Mouse (Mus musculus): Measurements from ENCODE around the gene Nek11. TPM values are rescaled to one million over a fixed set of nuclear protein-coding genes. Genes with fewer than 3 reads are reported as not detected.

Gene Nek11
- 0.15 TPM for polyA plus RNA-seq (2017; shearing (Covaris generic))

GRCm38 (mm10) chr9:105395218-105395627, at the start of gene Nek11, which contains the start of gene Aste1:
TSS of gene Nek11 (minus strand) at chr9:105395524.
TSS of gene Aste1 (plus strand) at chr9:105395392.

GRCm38 (mm10) chr9:105144992-105145391, 250.3 kb downstream of the Nek11 start, which contains the start of gene 1700080E11Rik:
TSS of gene 1700080E11Rik (minus strand) at chr9:105145092.

DNA sequence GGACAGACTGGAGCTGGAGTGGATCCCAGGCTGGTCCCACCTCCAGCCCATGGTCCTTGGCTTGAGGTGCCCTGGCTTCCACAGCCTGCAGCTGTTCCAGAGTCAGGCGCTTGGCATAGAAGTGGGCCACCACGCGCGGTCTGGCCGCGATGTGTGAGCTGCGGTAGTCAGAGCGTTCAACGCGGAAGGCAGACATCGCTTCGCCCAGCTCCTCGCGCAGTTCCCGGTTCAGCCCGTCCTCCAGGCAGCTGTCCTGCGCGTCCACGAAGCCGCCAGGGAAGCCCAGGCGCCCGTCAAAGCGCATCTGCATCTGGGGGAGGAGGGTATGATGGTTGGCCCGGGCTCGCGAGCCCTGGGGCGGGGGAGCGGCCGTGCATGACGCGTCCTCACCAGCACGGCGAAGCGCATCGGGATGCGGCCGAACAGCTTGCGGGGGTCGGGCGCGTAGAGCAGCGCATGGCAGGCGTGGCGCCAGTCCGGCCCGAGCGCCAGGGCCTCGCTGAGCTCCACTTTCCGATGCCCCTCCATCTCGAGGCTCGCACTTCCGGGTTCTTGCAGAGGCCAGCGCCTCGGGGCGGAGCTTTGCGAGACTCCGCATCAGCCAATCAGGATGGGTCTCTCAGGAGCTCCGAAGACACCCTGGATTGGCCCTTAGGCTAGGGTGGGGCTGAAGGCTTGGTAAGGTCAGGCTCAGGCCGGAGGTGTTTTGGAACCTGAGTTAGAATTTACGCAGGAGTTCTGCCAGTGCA, 263.9 kb downstream of the Nek11 start, which contains the start of gene Nudt16:
Gene Nudt16 (minus strand): TSS at position 572 of the 749 bp plus-strand sequence.

Other genes with a start within 250 kb of the Nek11 start
- 37.8 TPM for gene Aste1, start 132 bp downstream of the Nek11 start, polyA plus RNA-seq (2017; shearing (Covaris generic))
- gene Atp2c1, start 131.8 kb upstream of the Nek11 start, polyA plus RNA-seq (2017; shearing (Covaris generic)) = 34.8 TPM
- 55.7 TPM for gene Pik3r4, start 247.5 kb upstream of the Nek11 start, polyA plus RNA-seq (2017; shearing (Covaris generic))

Measured in inflammation-experienced regulatory T-cells, adult 16 weeks (primary cell).